Mouse (Mus musculus) liver, embryonic 11.5 days (tissue): ENCODE data around the gene Hjurp. TPM values are rescaled to one million over a fixed set of nuclear protein-coding genes. Genes with fewer than 3 reads are reported as not detected.

Experiments used
- ATAC-seq: fragments of 200-750 bp; cut with Nextera tagmentation; replicated peaks from 2 replicates; pipeline ENCODE4 v1.8.0; 2017; ENCODE audit warnings: moderate number of reproducible peaks, mild to moderate bottlenecking, moderate TSS enrichment, moderate library complexity; ENCODE audit not compliant: low FRiP score
- DNase-seq: peaks from one replicate; pipeline ENCODE4 v3.0.0-alpha.2; 2017; ENCODE audit warnings: low spot score
- H3K27ac ChIP-seq: fragments of 300-500 bp; sonication (generic); 2 replicates; pipeline ENCODE4 v1.5.1; 2014; ENCODE audit warnings: mild to moderate bottlenecking, low read depth, low read length, control low read depth
- H3K27me3 ChIP-seq: fragments of 300-500 bp; sonication (generic); replicated peaks from 2 replicates; pipeline ENCODE4 v1.6.1; 2014; ENCODE audit warnings: low read length, mixed read lengths; ENCODE audit not compliant: control insufficient read depth, insufficient read depth
- H3K36me3 ChIP-seq: fragments of 300-500 bp; sonication (generic); 2 replicates; pipeline ENCODE4 v1.6.1; 2014; ENCODE audit warnings: mild to moderate bottlenecking, low read length, moderate library complexity, mixed read lengths; ENCODE audit not compliant: control insufficient read depth, insufficient read depth
- H3K4me1 ChIP-seq: fragments of 300-500 bp; sonication (generic); replicated peaks from 2 replicates; pipeline ENCODE4 v1.6.1; 2014; ENCODE audit warnings: low read length, mixed read lengths; ENCODE audit not compliant: control insufficient read depth, insufficient read depth
- H3K4me2 ChIP-seq: fragments of 300-500 bp; sonication (generic); 2 replicates; pipeline ENCODE4 v1.6.1; 2014; ENCODE audit warnings: mild to moderate bottlenecking, control low read depth, moderate library complexity
- H3K4me3 ChIP-seq: fragments of 300-500 bp; sonication (generic); 2 replicates; pipeline ENCODE4 v1.5.1; 2014; ENCODE audit warnings: low read depth, low read length, control low read depth
- H3K9ac ChIP-seq: fragments of 300-500 bp; sonication (generic); 2 replicates; pipeline ENCODE4 v1.6.1; 2014; ENCODE audit warnings: low read depth, low read length, control low read depth
- H3K9me3 ChIP-seq: fragments of 300-500 bp; sonication (generic); 2 replicates; pipeline ENCODE4 v1.6.1; 2016; ENCODE audit warnings: low read length, inconsistent platforms, mixed read lengths; ENCODE audit not compliant: control insufficient read depth
- WGBS: fragments of 180-500 bp; shearing (Covaris S2); extraction: QIAGEN DNeasy Blood & Tissue Kit; methylation state at CpG from one replicate; pipeline ENCODE4 v1.1.7; 2014; 5-methylcytosine and 5-hydroxymethylcytosine counted together
- polyA plus RNA-seq: library from polyadenylated mRNA; unstranded; fragments of >200 nt; fragmentation: Nextera tagmentation; extraction: Ambion mirVana; gene quantifications from 2 replicates; pipeline ENCODE4 v1.2.1, GENCODE M21; 2014

Gene Hjurp
- polyA plus RNA-seq, 1 experiment from 2014 or later: 168 TPM

- H3K27me3 ChIP-seq: no peaks in the 10 kb centered on the region
- no peak overlapping the region for H3K4me3 ChIP-seq
- WGBS: 77% methylated on average over 7 of the region's 7 CpGs
- no peaks in the 10 kb centered on the region for H3K36me3 ChIP-seq
- H3K4me1 ChIP-seq: no peaks in the 10 kb centered on the region
- H3K4me2 ChIP-seq: no peak overlapping the region
- no peak overlapping the region for H3K9ac ChIP-seq
- DNase-seq (no peak), ATAC-seq (no peak)
- H3K9me3 ChIP-seq: peaks cover 86% of the 10 kb centered on the region
- H3K27ac ChIP-seq: no peak overlapping the region
These were observed 27.8 kb downstream of the Hjurp start for GRCm38 (mm10) chr1:88249596-88249995.

GRCm38 (mm10) chr1:88248658-88249057, 28.8 kb downstream of the Hjurp start:
- no peaks in the 10 kb centered on the region for H3K36me3 ChIP-seq
- peaks cover 93% of the 10 kb centered on the region for H3K9me3 ChIP-seq
- no peak overlapping the region for H3K9ac ChIP-seq
- H3K4me1 ChIP-seq: no peaks in the 10 kb centered on the region
- no peak overlapping the region for H3K4me3 ChIP-seq
- WGBS: 67% methylated on average over 4 of the region's 4 CpGs
- ATAC-seq (no peak), DNase-seq (no peak)
- H3K27me3 ChIP-seq: no peaks in the 10 kb centered on the region
- no peak overlapping the region for H3K4me2 ChIP-seq
- H3K27ac ChIP-seq: no peak overlapping the region

- H3K4me1 ChIP-seq: no peaks in the 10 kb centered on the region
- no peak overlapping the region for H3K4me3 ChIP-seq
- H3K4me2 ChIP-seq: no peak overlapping the region
- DNase-seq (no peak), ATAC-seq (no peak)
- H3K9me3 ChIP-seq: peaks cover 95% of the 10 kb centered on the region
- 43% methylated on average over 2 of the region's 2 CpGs for WGBS
- H3K27me3 ChIP-seq: no peaks in the 10 kb centered on the region
- H3K9ac ChIP-seq: no peak overlapping the region
- no peak overlapping the region for H3K27ac ChIP-seq
- no peaks in the 10 kb centered on the region for H3K36me3 ChIP-seq
These were observed 29.8 kb downstream of the Hjurp start for GRCm38 (mm10) chr1:88247660-88248059.

GRCm38 (mm10) chr1:88246386-88246785, 31.0 kb downstream of the Hjurp start:
- DNase-seq: no peak
- ATAC-seq: no peak
- Histone ChIP-seq H3K4me1 (no peaks in the 10 kb centered on the region), H3K9me3 (peaks cover 91% of the 10 kb centered on the region), H3K4me3 (no peak overlapping the region), H3K9ac (no peak overlapping the region), H3K36me3 (no peaks in the 10 kb centered on the region), H3K27me3 (no peaks in the 10 kb centered on the region), H3K27ac (no peak overlapping the region), H3K4me2 (no peak overlapping the region)
- 47% methylated on average over 6 of the region's 6 CpGs for WGBS

- 72% methylated on average over 6 of the region's 6 CpGs for WGBS
- Histone ChIP-seq H3K4me2 (no peak overlapping the region), H3K9me3 (peaks cover 90% of the 10 kb centered on the region), H3K4me1 (no peaks in the 10 kb centered on the region), H3K9ac (no peak overlapping the region), H3K27ac (no peak overlapping the region), H3K4me3 (no peak overlapping the region), H3K36me3 (no peaks in the 10 kb centered on the region), H3K27me3 (no peaks in the 10 kb centered on the region)
- DNase-seq: no peak
- ATAC-seq: no peak
These were observed 31.6 kb downstream of the Hjurp start for GRCm38 (mm10) chr1:88245881-88246280.

GRCm38 (mm10) chr1:88243861-88244260, 33.6 kb downstream of the Hjurp start:
- H3K9ac ChIP-seq: no peak overlapping the region
- WGBS: 60% methylated on average over 5 of the region's 5 CpGs
- H3K9me3 ChIP-seq: peaks cover 89% of the 10 kb centered on the region
- no peaks in the 10 kb centered on the region for H3K27me3 ChIP-seq
- no peak overlapping the region for H3K4me3 ChIP-seq
- ATAC-seq (no peak), DNase-seq (no peak)
- H3K4me2 ChIP-seq: no peak overlapping the region
- H3K36me3 ChIP-seq: no peaks in the 10 kb centered on the region
- no peak overlapping the region for H3K27ac ChIP-seq
- H3K4me1 ChIP-seq: no peaks in the 10 kb centered on the region

- Histone ChIP-seq H3K4me3 (no peak overlapping the region), H3K9ac (no peak overlapping the region), H3K4me2 (no peak overlapping the region), H3K27me3 (no peaks in the 10 kb centered on the region), H3K4me1 (no peaks in the 10 kb centered on the region), H3K9me3 (peaks cover 86% of the 10 kb centered on the region), H3K36me3 (no peaks in the 10 kb centered on the region), H3K27ac (no peak overlapping the region)
- no peak for DNase-seq
- WGBS: 64% methylated on average over 4 of the region's 4 CpGs
- ATAC-seq: no peak
These were observed 36.9 kb downstream of the Hjurp start for GRCm38 (mm10) chr1:88240579-88240978.

GRCm38 (mm10) chr1:88240072-88240471, 37.4 kb downstream of the Hjurp start:
- ATAC-seq (no peak), DNase-seq (no peak)
- H3K4me1 ChIP-seq: no peaks in the 10 kb centered on the region
- no peak overlapping the region for H3K9ac ChIP-seq
- peaks cover 86% of the 10 kb centered on the region for H3K9me3 ChIP-seq
- H3K36me3 ChIP-seq: no peaks in the 10 kb centered on the region
- no peak overlapping the region for H3K4me2 ChIP-seq
- no peaks in the 10 kb centered on the region for H3K27me3 ChIP-seq
- H3K27ac ChIP-seq: no peak overlapping the region
- 66% methylated on average over 5 of the region's 5 CpGs for WGBS
- no peak overlapping the region for H3K4me3 ChIP-seq

GRCm38 (mm10) chr1:88238771-88239170, 38.7 kb downstream of the Hjurp start:
- H3K4me3 ChIP-seq: no peak overlapping the region

More at GRCm38 (mm10) chr1:88238771-88239170, 38.7 kb downstream of the Hjurp start:
- Histone ChIP-seq H3K27ac (no peak overlapping the region), H3K4me2 (no peak overlapping the region), H3K36me3 (no peaks in the 10 kb centered on the region), H3K4me1 (no peaks in the 10 kb centered on the region), H3K9me3 (peaks cover 85% of the 10 kb centered on the region), H3K9ac (no peak overlapping the region), H3K27me3 (no peaks in the 10 kb centered on the region)
- no peak for ATAC-seq
- WGBS: 73% methylated on average over 6 of the region's 6 CpGs
- DNase-seq: no peak
